Mouse (Mus musculus) limb, embryonic 13.5 days (tissue): ENCODE measurements around the gene Fndc10. TPM values are rescaled to one million over a fixed set of nuclear protein-coding genes. Genes with fewer than 3 reads are reported as not detected.
A peak's percentile ranks its signal among the peaks of the same experiment; 100 is the strongest.
"Not testable (repeated sequence)": the region's sequence is repeated elsewhere in the genome, so short reads cannot be mapped to it uniquely, and the experiment has no call there.

Experiments used
- ATAC-seq: fragments of 200-750 bp; cut with Nextera tagmentation; 2 replicates; pipeline ENCODE4 v1.8.0; 2017; ENCODE audit warnings: low read depth, moderate number of reproducible peaks, moderate TSS enrichment; ENCODE audit not compliant: low FRiP score
- H3K27ac ChIP-seq: fragments of 300-500 bp; sonication (generic); 2 replicates; pipeline ENCODE4 v1.5.1; 2015; ENCODE audit warnings: inconsistent platforms, mild to moderate bottlenecking, moderate library complexity
- H3K27me3 ChIP-seq: fragments of 300-500 bp; sonication (generic); 2 replicates; pipeline ENCODE4 v1.6.1; 2015; ENCODE audit warnings: mild to moderate bottlenecking, inconsistent platforms
- H3K36me3 ChIP-seq: fragments of 300-500 bp; sonication (generic); 2 replicates; pipeline ENCODE4 v1.6.1; 2015; ENCODE audit warnings: inconsistent platforms, mild to moderate bottlenecking, moderate library complexity
- H3K4me1 ChIP-seq: fragments of 300-500 bp; sonication (generic); 2 replicates; pipeline ENCODE4 v1.6.1; 2015; ENCODE audit warnings: inconsistent platforms
- H3K4me2 ChIP-seq: fragments of 300-500 bp; sonication (generic); replicated peaks from 2 replicates; pipeline ENCODE4 v1.6.1; 2015; ENCODE audit warnings: inconsistent platforms, mild to moderate bottlenecking, moderate library complexity
- H3K4me3 ChIP-seq: fragments of 300-500 bp; sonication (generic); 2 replicates; pipeline ENCODE4 v1.5.1; 2015; ENCODE audit warnings: moderate library complexity, mild to moderate bottlenecking, inconsistent platforms
- H3K9ac ChIP-seq: fragments of 300-500 bp; sonication (generic); 2 replicates; pipeline ENCODE4 v1.6.1; 2015; ENCODE audit warnings: mild to moderate bottlenecking, inconsistent platforms
- H3K9me3 ChIP-seq: fragments of 300-500 bp; sonication (generic); 2 replicates; pipeline ENCODE4 v1.6.1; 2016; ENCODE audit warnings: inconsistent platforms
- WGBS: fragments of 180-500 bp; shearing (Covaris S2); methylation state at CpG from one replicate; pipeline ENCODE4 v1.1.7; 2015; 5-methylcytosine and 5-hydroxymethylcytosine counted together
- polyA plus RNA-seq: library from polyadenylated mRNA; unstranded; fragments of >200 nt; fragmentation: Nextera tagmentation; extraction: Ambion mirVana; gene quantifications from 2 replicates; pipeline ENCODE4 v1.2.1, GENCODE M21; 2015

The Fndc10 gene
- polyA plus RNA-seq: 8.4 and 10.2 TPM in 2 replicates

DNA sequence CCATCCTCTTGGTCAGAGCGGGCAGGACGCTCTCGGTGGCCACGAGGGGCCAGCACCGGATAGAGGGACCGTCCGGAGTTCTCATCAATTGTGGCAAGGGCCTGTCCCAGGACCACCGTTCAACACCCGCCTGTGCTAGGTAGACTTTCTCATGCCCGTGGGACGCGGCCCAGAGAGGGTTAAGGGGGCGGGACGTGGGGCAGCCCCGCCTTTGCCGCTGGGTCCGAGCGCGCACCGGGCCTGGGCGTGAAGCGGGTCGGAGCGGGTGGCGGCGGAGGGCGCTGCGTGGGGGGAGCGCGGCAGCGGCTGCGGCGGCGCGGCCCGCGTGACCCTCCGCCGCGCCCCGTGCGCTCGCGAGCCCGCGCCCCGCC lies at the start of gene Fndc10:
Gene Fndc10, plus strand, starts transcription at position 232 of the 371 bp plus-strand sequence.
- Histone ChIP-seq H3K27ac (peak within 1 kb of the TSS; percentile 78; the same call in 1 of the 2 replicates), H3K4me2 (peak within 1 kb of the TSS; percentile 94), H3K4me1 (peaks cover 21% of the 10 kb centered on the region), H3K9ac (peak within 1 kb of the TSS; percentile 82), H3K36me3 (no peaks in the 10 kb centered on the region), H3K4me3 (peak within 1 kb of the TSS; percentile 69), H3K9me3 (no peaks in the 10 kb centered on the region), H3K27me3 (peaks cover 12% of the 10 kb centered on the region; the same call in 1 of the 2 replicates)
- peak; percentile 87 for ATAC-seq
- WGBS: under 1% methylated on average over 23 of the region's 47 CpGs

DNA sequence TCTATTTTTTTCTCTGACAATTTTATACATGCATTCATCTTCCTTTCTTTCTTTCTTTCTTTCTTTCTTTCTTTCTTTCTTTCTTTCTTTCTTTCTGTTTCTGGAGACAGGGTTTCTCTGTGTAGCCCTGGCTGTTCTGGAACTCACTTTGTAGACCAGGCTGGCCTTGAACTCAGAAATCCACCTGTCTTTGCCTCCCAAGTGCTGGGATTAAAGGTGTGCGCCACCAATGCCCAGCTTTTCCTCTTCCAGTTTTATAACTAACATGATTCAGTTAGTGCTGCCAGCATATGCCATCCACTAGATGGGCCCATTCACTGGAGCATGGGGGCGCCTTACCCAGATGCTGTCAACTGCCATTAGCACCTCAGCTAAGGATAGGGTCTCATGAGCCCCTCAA lies 48.8 kb upstream of the Fndc10 start, which contains the start of gene Gm10563:
Gene Gm10563, minus strand, starts transcription at position 101 of the 400 bp plus-strand sequence.
- H3K4me3 ChIP-seq, H3K4me2 ChIP-seq, H3K9ac ChIP-seq, H3K4me1 ChIP-seq, H3K9me3 ChIP-seq, ATAC-seq, H3K27ac ChIP-seq, H3K27me3 ChIP-seq: not testable (repeated sequence)
- peaks cover 88% of the 10 kb centered on the region for H3K36me3 ChIP-seq
- 91% methylated on average over 2 of the region's 2 CpGs for WGBS

DNA sequence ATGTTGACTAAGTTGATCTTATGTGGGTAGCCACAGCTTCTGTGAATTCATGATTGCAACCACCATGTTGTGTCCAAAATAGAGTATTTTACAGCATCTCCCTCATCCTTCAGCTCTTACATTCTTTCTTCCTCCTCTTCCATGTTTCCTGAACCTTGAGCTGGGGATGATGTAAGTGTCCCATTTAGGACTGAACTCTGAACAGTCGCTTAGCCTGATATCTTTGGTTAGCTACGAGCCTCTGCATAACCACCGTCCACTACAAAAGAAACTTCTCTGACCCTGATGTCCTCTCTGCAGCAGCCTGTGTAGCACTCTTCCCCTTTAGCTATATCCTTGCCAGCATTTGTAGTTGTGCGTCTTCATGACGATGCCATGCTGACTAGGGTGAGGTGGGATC lies 48.4 kb upstream of the Fndc10 start:
- Histone ChIP-seq H3K9me3 (no peaks in the 10 kb centered on the region), H3K4me3 (no peak overlapping the region), H3K4me2 (no peak overlapping the region), H3K4me1 (no peaks in the 10 kb centered on the region), H3K27ac (no peak overlapping the region), H3K9ac (no peak overlapping the region), H3K36me3 (peaks cover 88% of the 10 kb centered on the region), H3K27me3 (peaks cover 2% of the 10 kb centered on the region)
- 97% methylated on average over 5 of the region's 5 CpGs for WGBS
- no peak for ATAC-seq

DNA sequence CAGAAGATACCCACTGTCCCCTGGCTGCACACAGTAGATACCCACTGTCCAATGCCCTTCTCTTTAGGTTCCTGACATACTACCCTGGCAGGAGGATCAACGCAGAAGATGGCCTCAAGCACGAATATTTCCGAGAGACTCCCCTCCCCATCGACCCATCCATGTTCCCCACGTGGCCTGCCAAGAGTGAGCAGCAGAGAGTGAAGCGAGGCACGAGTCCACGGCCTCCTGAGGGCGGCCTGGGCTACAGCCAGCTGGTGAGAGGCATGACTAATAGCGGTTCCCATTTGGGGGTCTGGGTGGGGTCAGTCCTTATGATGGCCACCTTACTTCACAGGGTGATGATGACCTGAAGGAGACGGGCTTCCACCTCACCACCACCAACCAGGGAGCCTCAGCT lies 44.8 kb upstream of the Fndc10 start:
- Histone ChIP-seq H3K4me2 (no peak overlapping the region), H3K36me3 (peaks cover 65% of the 10 kb centered on the region), H3K9me3 (no peaks in the 10 kb centered on the region), H3K27ac (no peak overlapping the region), H3K4me1 (peaks cover 28% of the 10 kb centered on the region), H3K4me3 (no peak overlapping the region), H3K27me3 (peaks cover 39% of the 10 kb centered on the region), H3K9ac (no peak overlapping the region)
- WGBS: 92% methylated on average over 11 of the region's 11 CpGs
- no peak for ATAC-seq

DNA sequence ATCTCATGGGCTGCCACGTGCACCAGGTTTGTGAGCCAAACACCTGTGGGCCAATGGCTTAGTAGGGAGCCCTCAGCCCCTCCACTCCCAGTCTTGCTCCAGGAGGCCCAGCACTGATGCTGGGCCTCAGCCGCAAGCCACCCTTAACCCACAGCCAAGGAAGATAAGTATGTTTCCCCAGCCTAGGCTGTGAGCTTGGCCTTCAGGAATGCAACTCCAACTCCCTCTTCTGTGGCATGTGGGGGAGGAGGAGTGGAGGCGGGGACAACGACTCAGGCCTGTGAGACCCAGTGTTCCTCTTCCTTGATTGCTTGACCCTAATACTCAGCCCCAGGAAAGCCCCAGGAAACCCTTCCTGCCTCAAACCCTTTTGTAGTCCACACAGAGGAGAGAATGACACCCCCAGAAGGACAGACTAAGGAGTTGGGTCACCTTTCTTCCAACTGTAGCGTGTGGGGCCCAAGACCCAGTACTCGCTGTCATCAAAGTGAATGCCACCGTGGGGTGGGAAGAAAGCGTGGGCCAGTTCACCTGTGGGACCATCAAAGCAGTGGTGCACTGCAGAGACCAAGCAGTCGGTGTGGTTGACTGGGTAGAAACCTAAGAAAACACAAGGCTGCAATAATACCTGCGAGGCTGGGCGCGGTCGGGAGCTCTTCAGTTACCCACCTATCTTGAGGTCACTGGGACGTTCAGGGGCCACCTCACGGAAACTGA lies 42.4 kb upstream of the Fndc10 start:
- Histone ChIP-seq H3K4me3 (peak overlapping the region; percentile 55; the same call in 1 of the 2 replicates), H3K4me1 (peaks cover 40% of the 10 kb centered on the region), H3K27me3 (peaks cover 62% of the 10 kb centered on the region), H3K27ac (no peak overlapping the region), H3K9ac (0 out of 2 replicates have a peak overlapping the region, but pooled peaks have one; percentile 75), H3K4me2 (peak overlapping the region; percentile 93), H3K9me3 (no peaks in the 10 kb centered on the region), H3K36me3 (peaks cover 67% of the 10 kb centered on the region)
- 68% methylated on average over 15 of the region's 15 CpGs for WGBS
- no peak for ATAC-seq

DNA sequence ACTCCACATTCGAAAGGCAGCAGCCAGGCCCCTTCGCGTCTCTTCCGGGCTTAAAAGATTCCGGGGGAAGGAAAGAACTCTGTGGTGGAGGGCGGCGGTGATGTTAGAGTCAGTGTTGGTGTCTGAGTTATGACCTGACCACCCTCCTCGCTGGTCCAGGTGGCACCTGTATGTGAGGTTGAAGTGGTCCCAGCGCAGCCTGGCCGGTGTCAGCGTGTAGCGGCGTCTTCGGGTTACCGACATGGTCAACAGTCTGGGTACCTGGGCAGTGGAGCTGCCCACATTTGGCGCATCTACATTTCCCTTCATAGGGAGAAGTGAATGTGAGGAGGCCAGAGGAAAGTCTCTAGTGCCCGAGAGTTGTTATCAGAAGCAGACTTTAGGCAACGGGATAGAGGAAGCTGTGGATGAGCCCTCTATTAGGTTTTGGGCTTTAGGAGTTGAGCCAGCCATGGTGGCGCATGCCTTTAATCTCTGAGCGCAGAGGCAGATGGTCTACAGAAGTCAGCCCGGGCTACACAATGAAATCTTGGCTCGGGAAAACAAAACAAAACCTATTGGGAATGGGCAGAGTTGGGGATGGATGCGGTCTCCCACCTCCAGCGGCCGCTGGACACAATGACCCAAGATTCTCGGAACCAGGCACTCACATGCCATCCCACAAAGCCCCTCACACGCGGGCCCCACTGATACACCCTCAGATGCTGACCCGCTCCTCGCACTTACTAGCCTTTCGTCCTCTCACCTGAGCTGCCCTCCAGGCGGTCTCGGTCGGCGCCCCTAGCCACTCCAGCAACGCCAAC lies 41.7 kb upstream of the Fndc10 start:
- Histone ChIP-seq H3K4me1 (peaks cover 40% of the 10 kb centered on the region), H3K36me3 (peaks cover 68% of the 10 kb centered on the region), H3K4me2 (peak overlapping the region; percentile 93), H3K9me3 (no peaks in the 10 kb centered on the region), H3K27me3 (peaks cover 63% of the 10 kb centered on the region), H3K4me3 (peak overlapping the region; percentile 55), H3K27ac (no peak overlapping the region), H3K9ac (peak overlapping the region; percentile 75)
- ATAC-seq: no peak
- WGBS: 19% methylated on average over 36 of the region's 36 CpGs

DNA sequence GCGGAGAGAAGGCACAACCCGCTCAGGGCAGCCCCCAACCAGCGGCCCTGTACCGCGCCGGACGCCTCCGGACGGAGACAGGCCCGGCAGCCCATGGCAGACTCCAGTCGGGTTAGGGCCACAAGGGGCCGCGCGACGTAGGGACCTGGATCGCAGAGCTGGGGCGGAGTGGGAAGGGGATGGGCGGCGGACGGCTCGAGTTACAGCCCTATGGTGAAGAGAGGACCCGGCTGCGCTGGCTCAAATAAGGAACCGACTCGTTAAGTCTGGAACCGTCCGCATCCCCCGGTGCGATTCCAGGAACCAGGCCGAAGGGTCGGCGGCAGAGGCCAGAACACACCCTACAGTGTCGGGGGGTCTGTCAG lies 41.1 kb upstream of the Fndc10 start, which contains the start of gene Mmp23:
Gene Mmp23, minus strand, starts transcription at position 299 of the 365 bp plus-strand sequence.
- Histone ChIP-seq H3K9ac (peak within 1 kb of the TSS; percentile 75), H3K27me3 (peaks cover 63% of the 10 kb centered on the region), H3K27ac (no peak within 1 kb of the TSS), H3K9me3 (no peaks in the 10 kb centered on the region), H3K36me3 (peaks cover 68% of the 10 kb centered on the region), H3K4me1 (peaks cover 40% of the 10 kb centered on the region), H3K4me2 (peak within 1 kb of the TSS; percentile 93), H3K4me3 (peak within 1 kb of the TSS; percentile 55)
- peak; percentile 74 for ATAC-seq
- WGBS: under 1% methylated on average over 33 of the region's 33 CpGs

DNA sequence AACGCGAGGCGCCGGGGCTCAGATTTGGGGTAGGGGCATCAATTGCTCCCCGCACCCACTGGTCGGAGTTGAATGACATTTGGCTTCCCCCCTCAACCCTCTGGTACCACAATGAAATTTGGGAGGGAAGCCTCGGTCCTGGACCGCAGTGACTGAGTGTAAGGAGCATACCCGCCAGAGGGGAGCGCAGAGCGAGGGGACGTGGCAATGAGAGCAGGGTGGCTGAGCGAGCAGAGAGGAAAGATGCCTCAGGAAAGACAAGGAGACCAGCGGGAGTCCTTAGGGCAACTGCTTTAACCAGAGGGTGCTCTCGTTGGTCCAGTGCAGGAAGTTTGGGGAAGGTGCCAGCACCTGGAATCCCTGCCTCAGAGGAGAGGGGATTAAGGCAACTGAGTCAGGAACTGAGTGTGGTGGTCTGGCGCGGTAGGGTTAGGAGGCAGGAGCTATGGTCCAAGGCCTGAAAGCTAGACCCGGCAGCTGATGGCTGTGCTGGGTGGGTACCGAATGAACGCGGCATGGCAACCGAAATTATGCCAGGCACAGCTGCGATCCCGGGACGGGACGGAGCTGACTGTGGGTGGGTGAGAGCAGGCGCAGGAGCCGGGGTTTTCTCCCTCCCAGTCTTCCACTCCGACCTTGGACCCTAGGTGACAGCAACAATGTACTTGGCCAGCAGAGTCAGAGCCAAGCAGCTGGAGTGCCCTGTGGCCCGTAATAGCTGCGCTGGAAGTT lies 40.5 kb upstream of the Fndc10 start:
- ATAC-seq: peak; percentile 14; the same call in 1 of the 2 replicates
- H3K27me3 ChIP-seq: peaks cover 63% of the 10 kb centered on the region

DNA sequence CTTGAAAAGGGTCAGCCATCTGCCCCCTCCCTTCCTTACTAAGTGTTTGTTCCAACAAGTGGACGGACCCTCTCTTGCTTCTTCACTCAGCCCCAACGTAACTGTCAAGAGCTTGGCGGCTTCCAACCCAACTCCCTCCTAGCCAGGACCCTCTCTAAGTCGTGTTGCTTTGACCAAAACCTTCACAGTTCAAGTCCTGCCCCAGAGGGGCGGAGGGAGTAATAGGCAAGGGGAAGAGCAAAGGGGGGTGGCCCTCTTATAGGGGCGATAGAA lies 40.0 kb upstream of the Fndc10 start:
- H3K4me3 ChIP-seq: peak overlapping the region; percentile 55
- no peak overlapping the region for H3K27ac ChIP-seq
- ATAC-seq: 0 out of 2 replicates have a peak, but pooled peaks have one; percentile 11
- no peaks in the 10 kb centered on the region for H3K9me3 ChIP-seq
- peak overlapping the region; percentile 93 for H3K4me2 ChIP-seq
- H3K36me3 ChIP-seq: peaks cover 67% of the 10 kb centered on the region
- under 1% methylated on average over 6 of the region's 6 CpGs for WGBS
- peaks cover 40% of the 10 kb centered on the region for H3K4me1 ChIP-seq
- H3K27me3 ChIP-seq: peaks cover 63% of the 10 kb centered on the region
- peak overlapping the region; percentile 75; the same call in 1 of the 2 replicates for H3K9ac ChIP-seq

More for the DNA sequence above, 40.5 kb upstream of the Fndc10 start:
- Histone ChIP-seq H3K4me3 (peak overlapping the region; percentile 55), H3K9me3 (no peaks in the 10 kb centered on the region), H3K27ac (no peak overlapping the region), H3K36me3 (peaks cover 67% of the 10 kb centered on the region), H3K9ac (peak overlapping the region; percentile 75), H3K4me2 (peak overlapping the region; percentile 93), H3K4me1 (peaks cover 40% of the 10 kb centered on the region)
- WGBS: 2% methylated on average over 31 of the region's 31 CpGs

DNA sequence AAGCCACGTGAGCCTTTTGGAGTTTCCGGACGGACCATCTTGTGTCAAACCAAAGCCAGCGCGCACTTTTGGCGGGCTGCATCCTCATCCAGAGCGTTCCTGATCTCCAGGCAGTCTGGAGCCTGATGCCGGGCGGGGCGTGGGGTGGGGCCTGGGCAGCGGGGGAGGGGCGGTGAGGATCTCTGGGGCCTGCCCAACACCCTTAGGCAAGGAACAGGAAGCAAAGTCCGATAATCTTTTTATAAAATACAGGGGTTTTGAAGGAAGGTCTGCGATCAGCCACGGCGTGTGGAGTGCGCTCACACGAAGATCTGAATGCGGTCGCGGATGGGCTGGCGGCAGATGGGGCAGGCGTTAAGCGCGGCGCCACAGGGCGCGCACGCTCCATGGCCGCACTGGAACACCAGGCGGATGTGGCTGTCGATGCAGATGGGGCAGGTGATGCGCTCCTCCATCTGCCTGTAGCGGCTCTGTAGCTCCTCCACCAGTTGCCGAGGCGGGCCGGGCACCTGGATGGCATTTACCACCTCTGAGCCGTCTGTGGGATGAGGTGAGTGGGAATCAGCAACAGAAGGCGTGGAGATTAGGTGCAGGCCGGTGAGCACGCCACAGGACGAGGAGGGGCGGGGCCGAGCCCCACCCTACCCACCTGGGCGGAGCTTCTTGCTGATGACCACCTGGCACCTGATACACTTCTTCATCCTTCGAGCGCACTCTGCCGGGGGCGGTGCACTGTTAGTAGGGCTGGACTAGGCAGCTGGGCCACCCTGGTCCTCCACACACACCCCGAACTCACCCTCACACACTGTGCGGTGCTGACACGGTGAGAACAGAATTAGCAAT lies 39.5 kb upstream of the Fndc10 start:
- WGBS: under 1% methylated on average over 52 of the region's 52 CpGs
- H3K27me3 ChIP-seq: peaks cover 63% of the 10 kb centered on the region
- no peak overlapping the region for H3K27ac ChIP-seq
- peak overlapping the region; percentile 93 for H3K4me2 ChIP-seq
- H3K9ac ChIP-seq: peak overlapping the region; percentile 75
- H3K36me3 ChIP-seq: peaks cover 67% of the 10 kb centered on the region
- H3K9me3 ChIP-seq: no peaks in the 10 kb centered on the region
- peak overlapping the region; percentile 55 for H3K4me3 ChIP-seq
- peak; percentile 41 for ATAC-seq
- H3K4me1 ChIP-seq: peaks cover 40% of the 10 kb centered on the region

DNA sequence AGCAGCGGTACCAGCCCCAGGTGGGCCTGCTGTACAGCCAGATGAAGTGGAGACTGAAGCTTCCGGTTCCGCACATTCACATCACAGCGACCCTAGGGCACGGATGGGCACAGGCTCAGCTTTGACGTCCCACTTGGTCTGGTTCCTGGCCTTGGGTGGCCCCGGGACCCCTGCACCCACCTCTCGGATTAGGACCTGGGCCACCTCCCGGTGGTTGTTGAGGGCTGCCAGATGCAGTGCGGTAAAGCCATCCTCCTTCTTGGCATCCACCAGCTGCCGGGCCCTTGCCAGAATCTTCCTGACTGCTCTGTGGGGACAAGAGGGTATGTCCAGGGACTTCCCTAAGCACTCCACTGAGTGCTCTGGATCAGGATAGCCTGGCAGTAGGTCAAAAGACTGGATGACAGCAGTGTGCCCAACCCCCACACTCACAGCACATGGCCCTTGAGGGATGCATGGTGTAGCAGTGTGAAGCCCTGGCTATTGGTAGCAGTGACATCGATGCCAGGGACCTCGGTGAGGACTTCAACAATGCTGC lies 37.9 kb upstream of the Fndc10 start:
- H3K9me3 ChIP-seq: no peaks in the 10 kb centered on the region
- peaks cover 65% of the 10 kb centered on the region for H3K36me3 ChIP-seq
- peaks cover 40% of the 10 kb centered on the region for H3K4me1 ChIP-seq
- no peak overlapping the region for H3K9ac ChIP-seq
- H3K4me3 ChIP-seq: no peak overlapping the region
- WGBS: 88% methylated on average over 13 of the region's 13 CpGs
- H3K4me2 ChIP-seq: no peak overlapping the region
- H3K27ac ChIP-seq: no peak overlapping the region
- H3K27me3 ChIP-seq: peaks cover 55% of the 10 kb centered on the region
- ATAC-seq: no peak
